Mouse (Mus musculus): Measurements from ENCODE around the gene Sox5.

DNA sequence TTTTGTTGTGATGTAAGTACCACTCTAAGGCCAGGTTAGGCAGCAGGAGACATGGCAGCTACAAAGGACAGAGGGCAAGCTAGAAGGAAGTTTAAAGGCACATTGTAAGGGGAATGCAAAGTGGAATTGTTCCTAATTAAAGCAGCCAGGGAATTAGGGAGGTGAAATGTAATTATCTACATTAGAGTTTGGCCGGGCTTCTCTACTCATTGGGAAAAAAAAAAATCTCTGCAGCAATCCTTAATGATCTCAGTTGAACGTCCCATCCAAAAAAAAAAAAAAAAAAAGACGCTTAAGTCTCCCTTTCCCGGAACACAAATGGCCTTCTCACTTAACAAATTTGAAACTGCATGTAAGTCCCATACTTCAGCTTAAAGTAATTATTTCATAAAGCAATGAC is 301.9 kb downstream of the Sox5 start:
- no peak for TF ChIP-seq HCFC1 (IDR thresholded peaks at IDR 0.05; ENCODE audit: low read depth, low read length)
- no peak for TF ChIP-seq EP300 (IDR thresholded peaks at IDR 0.05; ENCODE audit: low read length)
- TF ChIP-seq CTCF (conservative IDR thresholded peaks at IDR 0.05 in 1 of 2, IDR thresholded peaks at IDR 0.05 in 1 of 2; ENCODE audit: low read depth in 2 of 2, low read length in 2 of 2): no peak
- no peak for TF ChIP-seq MEF2A (IDR thresholded peaks at IDR 0.05; ENCODE audit: borderline replicate concordance, low read depth, low read length)
- TF ChIP-seq RAD21 (IDR thresholded peaks at IDR 0.05; ENCODE audit: low read depth, low read length): no peak
- TF ChIP-seq POLR2A (IDR thresholded peaks at IDR 0.05; ENCODE audit: low read depth, low read length): no peak

Data from CH12.LX (cell line).